Mouse (Mus musculus) granulocyte monocyte progenitor cell, adult 5-6 weeks (primary cell): Measurements from ENCODE around the gene Arid5b. TPM values are rescaled to one million over a fixed set of nuclear protein-coding genes. Genes with fewer than 3 reads are reported as not detected.

Experiments
- ATAC-seq: replicated peaks from 2 replicates; pipeline ENCODE4 v1.8.0; 2016; ENCODE audit warnings: mild to moderate bottlenecking, moderate TSS enrichment, inconsistent platforms; ENCODE audit not compliant: poor library complexity, severe bottlenecking
- total RNA-seq, 2 experiments: library from RNA; stranded (forward) in 1 of 2; stranded (reverse) in 1 of 2; fragments of 200-712, 200-1000 nt in 1 of 2; fragments of >200 nt in 1 of 2; fragmentation: Nextera tagmentation in 1 of 2; gene quantifications; 2 replicates each; pipeline ENCODE4 v1.2.3; 2014 to 2017

Arid5b gene
- total RNA-seq, 2 experiments from 2014 or later, result 14.8 to 28.4 TPM

DNA sequence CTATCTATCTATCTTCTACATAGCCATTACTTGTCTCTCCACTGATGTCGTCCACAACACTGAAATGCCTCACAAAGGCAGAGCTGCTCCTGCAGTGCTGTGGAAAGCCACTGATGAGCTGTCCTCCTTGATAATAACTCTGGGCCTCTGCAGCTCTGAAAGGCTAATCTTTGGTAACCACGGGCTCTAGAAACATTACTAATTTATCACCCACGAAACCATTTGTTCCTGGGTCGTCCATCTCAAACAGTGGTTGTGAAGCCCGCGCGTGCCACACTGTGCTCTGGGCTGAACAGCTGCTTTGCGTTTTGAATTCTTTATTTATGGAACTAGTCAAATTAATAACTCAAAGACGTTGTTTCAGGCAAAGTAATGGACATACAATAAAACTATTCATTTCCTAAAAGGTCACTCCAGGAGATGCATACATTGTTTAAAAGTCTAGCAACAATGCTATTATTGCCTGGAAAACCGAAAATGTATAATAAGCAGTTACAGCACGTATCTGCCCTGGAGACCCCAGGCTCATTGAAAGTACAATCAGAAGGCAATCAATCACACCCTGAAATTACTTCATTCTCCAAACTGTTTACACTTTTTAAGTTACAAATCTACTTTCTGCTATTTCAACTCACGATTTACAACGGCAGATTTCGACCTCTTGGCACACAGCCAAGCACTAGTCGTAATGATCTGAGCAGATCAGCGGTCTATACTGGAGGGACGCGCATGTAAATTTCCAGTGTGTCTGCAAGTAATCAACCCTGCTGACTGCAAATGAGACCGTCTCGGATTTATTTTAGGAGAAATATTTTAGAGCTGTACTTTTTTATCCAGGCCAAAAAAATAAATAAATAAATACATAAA, 70.5 kb downstream of the Arid5b start:
- ATAC-seq, result no peak

DNA sequence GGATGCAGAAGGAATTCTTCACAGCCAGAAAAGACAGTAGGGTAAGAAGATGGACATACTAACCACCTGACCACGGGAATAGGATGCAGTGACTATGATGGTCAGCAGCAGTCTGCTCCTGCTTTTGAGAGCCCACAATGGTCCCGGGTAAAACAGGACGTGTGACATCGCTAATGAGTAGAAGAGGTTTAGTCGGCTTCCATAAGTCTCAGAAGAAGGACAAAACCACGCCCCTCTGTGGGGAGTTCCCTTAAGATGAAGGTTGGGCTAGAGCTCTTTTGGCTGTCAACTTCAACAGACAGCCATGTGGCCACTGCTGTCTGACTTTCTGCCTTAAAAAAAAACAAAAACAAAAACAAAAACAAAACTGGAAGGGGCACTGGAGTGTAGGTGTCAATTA, 74.1 kb downstream of the Arid5b start:
- no peak for ATAC-seq

DNA sequence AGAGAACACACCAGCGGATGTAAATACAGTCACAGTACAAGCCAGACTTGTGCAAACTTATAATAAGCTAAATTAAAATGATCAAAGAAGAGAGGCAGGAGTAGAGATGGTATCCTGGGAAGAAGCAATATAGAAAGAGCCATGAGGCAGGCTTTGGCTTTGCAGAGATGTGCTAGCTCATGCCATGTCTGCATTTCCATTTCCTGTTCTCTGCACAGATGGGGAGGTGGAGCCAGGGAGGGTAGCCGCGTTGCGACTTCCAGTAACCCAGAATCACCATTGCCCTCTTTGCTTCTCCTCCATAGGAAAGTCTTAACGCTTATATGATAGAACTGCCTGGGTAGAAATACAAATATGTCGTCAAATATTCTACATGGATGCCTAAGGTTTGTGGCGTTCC, 74.7 kb downstream of the Arid5b start:
- peak; percentile 53; the same call in 1 of the 2 replicates for ATAC-seq

DNA sequence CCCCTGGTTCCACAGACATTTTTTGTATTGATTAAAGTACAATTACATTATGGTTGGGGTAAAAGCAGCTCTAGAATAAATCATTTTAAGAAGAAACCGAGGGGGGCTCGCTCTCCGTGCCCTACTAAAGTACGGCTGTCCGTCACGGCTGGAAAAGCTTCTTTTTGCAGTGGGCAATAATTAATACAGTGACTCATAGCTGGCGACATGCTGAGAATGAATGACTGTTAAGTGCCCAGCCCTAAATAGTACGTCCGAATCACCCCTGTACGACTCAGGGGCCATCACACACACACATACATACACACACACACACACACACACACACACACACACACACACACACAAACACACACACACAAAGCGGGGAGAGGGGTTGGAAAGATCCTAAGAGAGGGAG, 75.2 kb downstream of the Arid5b start:
- ATAC-seq, result no peak

DNA sequence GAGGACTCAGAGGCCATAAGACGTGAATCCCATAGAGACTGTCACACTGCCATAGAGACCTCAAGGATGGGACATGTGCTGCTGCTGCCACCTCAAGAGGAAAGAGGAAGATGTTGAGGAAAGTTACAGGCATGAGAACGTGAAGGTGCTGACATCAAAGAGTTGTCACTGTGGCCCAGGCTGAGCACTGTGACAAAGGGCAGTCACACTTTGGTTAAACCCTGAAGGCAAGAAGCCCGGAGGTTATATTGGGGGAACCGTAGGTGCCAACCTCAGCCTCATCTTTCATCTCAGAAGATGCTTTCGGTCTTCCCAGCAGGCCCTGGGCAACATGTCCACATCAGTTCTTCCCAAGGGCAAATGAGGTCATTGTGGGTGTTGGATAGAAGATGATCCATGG, 79.1 kb downstream of the Arid5b start:
- ATAC-seq, result no peak

DNA sequence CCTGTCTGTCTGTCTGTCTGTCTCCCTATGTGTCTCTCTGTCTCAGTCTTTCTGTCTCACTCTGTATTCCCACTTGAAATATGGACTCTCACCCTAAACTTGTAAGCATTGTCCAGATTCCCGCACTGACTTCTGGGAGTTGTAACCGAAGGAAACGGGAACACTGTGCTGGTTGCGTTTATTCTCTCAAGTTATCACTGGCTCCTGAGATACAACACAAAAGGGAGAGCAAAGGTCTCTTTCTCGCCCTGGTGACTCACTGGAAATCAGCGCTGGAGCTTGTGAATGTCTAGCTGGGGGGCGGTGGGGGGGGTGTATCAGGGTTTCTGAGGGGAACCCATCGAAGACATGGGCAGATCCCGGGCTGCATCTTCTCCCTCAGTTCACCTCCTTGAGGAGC, 82.2 kb downstream of the Arid5b start:
- ATAC-seq, result no peak

DNA sequence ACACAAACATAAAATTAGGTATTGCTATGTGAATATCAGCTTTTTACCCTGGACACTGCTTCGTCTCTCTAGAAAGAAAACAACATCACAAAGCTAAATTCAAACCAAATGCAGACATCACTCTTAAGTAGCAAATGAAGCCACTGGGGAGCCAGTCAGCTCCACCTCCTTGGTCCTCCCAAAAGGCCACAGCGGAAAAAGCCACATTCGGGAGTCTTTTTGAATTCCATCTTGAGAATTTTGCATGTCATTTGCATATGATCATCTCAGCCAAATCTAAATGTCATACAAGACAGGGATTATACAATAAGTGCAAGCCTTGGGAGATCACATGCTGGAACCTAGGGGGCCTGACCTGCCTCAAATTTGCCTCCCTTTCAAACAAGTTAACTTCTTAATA, 85.0 kb downstream of the Arid5b start:
- ATAC-seq, result no peak

DNA sequence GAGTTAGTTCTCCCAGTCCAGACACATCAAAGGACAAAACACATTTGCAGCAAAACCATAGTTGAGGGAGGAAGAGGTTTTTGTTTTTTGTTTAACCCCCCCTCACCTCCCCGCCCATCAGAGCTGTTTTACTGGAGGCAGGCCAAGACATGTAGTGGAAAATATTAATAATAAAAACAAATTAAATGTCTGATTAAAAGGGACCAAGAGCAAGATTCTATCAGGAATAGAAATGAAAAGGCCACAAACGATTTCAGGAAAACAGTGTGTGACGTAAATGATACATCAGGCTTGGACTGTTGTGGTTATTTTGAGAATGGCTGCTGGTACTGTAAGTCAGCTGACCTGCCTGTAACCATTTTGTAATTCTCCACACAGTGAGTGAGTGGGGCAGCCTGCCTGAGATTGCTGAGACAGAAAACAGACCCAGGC, 85.7 kb downstream of the Arid5b start:
- peak; percentile 82 for ATAC-seq

DNA sequence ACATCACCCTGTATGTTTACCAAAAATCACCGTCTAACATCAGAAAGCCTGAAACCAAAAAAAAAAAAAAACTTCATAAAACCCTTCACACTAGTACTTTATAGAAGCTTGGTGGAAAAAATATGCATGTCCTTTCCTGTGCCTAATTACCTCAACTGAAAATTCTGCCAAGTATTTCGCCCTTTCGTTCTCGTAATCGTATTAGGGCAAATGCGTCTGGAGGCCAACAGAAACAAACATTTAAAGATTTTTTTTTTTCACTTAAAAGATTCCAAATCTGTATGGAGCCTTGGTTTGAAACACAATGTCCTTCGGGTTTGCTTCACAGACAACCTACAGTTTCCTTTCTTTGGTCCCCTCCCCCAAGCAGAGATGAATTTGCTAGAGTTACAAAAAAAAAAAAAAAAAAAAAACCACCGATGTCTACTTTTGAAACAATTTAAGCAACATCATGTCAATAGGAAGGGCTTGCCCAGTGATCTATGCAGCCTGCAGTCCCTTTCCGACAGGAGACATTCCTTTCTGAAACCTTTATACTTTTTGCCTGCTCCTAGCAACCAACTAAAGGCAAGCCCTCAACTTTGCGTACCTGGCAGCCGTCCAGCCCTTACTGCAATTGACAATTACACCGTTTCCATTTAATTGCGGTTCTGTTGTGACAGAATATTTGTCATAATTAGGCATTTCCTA, 86.7 kb downstream of the Arid5b start:
- peak; percentile 76 for ATAC-seq

DNA sequence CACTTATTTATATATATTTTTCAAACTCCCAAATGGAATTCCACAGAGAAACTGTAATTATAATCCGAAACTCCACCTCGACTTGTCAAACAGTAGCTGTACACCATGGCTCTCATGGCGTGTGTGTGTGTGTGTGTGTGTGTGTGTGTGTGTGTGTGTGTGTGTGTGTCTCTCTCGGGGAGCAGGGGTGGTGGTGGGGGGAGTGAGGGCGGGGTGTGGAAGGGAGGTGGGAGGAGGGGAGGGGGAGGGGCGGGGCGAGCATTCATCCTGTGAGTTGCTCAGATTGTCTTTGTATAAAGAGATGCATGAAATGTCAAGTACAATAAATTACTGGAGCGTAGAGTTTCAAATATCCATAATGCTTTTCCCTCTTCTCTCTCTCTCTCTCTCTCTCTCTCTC, 87.4 kb downstream of the Arid5b start:
- ATAC-seq, result no peak

DNA sequence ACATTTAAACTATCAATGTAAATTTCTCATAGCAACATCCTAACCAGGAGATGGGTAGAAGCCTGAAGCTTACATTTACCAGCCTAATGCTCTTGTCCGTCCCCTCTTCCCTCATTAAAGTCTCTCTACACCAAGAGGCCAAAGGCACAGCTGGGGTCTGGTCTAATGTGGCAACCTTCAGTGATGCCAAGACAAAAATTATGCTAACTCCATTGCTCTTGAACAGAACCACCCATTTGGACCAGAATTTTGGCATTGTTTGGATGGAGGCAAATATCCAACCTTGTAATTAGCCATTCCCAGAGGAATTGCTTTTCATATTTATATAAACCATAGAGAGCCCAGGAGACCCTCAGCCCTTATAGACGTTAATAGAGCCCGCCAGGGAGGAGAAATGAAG, 88.7 kb downstream of the Arid5b start:
- no peak for ATAC-seq

DNA sequence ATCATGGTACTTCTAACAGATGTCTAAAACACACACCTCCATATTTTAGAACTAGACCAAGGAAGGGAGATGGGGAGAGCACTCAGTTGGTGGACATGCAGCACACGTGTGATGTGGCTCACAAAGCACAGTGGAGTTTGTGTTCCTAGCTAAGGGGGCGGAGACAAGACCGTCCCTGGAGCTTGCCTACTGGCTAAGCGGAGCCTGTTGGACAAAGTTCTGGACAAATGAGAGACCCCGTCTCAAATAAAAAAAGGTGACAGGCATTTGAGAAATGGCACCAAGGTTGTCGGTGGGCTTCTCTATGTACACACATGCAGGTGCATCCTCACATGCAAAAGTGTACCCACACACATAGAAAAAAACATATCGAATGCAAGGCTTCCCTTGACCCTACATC, 95.4 kb downstream of the Arid5b start:
- ATAC-seq, result no peak

DNA sequence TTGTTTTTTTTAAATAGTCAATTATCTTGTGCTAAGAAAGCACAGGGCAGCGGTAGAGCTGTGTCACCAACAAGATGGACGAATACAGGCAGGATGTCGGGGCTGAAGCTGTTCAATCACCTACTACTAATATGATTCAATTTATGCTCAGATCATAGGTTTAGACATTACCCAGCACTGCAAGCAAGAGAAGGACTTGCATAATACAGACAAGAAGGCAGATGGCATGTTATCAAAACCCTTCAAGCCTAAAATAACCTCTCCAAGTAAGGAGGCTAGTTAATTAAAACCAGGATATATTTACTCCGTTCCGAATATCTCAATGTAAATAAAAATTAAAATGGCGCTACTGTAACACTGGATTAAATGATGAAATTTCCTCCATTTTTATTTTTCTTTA, 96.3 kb downstream of the Arid5b start:
- no peak for ATAC-seq

DNA sequence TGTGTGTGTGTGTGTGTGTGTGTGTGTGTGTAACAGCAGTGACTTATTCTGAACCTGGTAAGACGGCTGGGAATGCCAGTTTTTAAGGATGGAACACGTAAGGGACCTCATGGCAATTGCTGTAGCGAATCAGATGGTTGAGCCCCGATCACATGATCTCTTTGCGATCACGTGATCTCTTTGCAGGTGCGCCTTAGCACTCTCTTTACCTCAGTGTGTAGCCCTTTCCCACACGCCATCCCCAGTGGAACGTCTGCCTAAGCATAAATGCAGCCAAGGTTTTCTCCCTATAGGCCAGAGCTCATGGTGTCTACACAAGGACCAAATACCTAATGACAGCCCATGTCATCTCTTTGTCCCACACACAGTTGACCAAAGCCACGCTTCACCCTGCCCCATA, 97.4 kb downstream of the Arid5b start:
- no peak for ATAC-seq

DNA sequence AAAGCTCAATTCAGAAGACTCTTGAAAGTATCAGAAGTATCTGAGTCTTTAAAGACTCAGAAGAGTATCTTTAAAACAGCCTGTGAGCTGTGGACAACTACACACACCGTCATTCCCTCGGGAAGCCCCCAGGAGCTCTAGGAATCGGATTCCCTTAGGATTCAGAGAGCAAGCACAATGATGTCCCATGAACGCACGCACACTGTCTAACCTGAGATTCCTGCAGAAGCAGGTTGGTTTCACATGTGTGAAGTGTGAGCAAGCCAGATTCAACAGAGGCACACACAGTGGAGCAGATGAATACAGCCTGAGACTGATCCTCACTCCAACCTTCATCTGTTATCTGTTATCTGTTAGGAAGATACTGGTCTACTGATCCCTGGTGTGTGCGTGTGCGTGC, 97.8 kb downstream of the Arid5b start:
- ATAC-seq, result no peak

DNA sequence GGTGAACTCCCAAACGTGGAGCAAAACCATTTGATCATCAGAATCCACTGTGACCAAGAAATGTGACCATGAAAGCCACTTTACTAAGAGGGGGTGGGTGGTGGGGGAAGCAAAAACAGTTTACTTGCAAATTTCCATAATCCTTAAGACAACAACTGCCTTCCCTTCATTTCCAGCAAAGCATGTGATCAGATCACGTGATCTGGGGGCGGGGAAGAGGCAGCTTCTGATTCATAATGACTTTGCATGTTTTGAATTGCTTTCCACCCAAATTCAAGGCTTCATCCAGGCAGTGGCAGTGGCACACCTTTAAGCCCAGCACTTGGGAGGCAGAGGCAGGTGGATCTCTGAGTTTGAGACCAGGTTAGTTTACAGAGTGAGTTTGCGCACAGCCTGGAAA, 98.4 kb downstream of the Arid5b start:
- ATAC-seq, result no peak

DNA sequence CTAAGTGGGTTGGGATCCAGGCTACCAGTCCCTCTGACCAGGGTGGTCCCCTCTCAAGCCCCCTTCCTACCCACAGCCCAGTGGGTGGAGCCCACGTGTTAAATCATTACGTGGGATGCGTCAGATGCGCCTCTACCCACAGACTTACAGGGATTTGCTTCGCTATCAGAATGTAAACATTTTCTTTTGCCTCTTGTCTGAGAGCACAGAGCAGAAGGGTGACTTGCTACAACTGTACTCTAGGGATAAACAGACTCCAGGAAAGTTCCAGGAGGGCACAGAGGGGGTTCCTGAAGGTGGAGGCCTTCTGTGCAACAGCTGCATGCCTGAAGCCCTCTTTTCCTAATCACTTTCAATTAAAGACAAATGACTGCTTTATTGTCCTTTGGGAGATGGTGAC, 98.8 kb downstream of the Arid5b start:
- no peak for ATAC-seq

DNA sequence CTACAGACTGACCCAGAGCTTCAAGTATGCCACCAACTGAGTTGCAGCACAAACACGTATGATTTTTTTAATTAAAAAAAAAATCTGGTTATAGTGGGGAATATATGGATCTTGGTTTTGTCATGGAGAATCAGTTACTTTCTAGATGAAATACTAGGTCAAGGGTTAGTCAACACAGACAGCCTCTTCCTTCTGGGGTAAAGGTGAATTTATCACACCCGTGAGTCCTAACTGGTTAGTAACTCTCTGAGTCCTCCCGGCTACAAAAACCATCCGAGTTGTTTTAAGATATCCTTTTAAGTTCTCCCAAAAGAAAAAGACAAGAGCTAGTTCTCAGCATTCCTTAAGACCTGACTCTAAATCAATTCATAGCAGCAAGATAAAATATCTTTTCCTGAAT, 99.2 kb downstream of the Arid5b start:
- no peak for ATAC-seq

DNA sequence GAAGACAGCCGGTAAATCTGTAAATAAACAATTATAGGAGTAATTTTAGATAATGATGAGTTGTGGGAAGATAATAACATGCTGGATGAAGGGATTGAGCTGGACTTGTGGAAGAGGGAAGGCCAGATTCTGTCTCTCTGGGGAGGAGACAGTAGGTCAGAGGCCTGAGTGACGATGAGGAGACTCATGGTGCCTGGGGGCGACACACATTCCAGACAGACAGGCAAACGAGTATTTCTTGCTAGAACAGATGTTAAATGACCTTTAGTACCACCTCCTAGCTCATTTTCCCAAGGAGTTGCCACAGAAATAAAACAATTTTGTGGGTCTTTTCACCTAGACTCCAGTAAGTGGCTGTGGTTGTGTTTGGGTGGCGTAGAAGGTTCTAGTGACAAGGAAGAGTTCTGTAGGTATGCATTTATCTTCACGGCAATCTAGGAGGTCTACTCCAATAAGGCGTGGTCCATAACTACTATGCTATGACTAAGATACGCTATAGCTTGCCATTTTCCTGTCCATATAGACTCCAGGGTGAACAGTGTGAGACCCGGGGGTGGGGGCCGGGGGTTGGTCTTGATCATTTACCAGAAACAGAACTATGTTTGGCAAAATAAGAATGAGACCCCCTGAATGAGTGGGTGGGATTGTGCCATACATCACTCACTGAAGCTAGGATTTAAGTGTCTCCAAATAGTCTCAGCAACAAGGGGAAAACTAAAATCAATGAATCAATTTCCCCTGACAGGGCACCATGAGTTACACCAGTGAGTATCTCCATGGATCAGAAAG, 100.6 kb downstream of the Arid5b start:
- ATAC-seq, result no peak

DNA sequence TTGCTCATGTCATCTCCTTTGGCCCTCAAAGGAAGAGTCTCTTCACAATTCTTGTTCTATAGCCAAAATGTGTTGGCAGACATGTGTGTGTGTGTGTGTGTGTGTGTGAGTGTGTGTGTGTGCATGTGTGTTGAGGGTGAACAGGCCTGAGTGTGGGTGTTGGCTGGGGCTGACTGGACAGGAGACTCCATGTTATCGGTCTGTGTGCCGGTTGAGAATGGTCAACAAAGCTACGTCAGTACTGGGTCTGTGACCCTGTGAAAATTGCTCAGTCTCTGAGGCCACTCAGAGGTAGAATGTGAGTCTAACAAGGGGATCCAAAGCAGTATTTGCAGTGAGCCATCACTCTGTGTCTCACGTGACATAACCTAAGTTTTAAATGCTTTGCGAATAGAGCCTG, 102.7 kb downstream of the Arid5b start:
- no peak for ATAC-seq

DNA sequence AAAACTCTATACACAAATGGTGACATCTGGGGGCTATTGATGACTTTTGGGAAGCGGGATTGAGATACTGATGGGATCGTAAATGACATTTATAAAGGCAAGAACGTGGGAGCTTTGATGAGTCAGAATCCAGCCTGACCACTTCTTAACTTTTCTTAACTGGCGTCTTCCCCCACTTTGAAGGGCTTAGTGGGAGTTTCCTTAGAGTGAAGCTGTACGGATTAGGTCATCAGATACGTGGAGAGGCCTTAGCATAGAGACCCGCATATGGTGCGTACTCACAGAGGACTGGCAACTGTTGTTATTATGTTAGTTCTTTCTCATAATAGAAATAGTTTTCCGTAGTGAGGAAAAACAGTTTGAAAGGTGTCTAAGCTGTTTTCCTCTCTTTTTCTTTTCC, 104.9 kb downstream of the Arid5b start:
- ATAC-seq, result no peak
